Mouse (Mus musculus) spleen, adult 2 months (tissue): ENCODE data around the gene Adam30. TPM values are rescaled to one million over a fixed set of nuclear protein-coding genes. Genes with fewer than 3 reads are reported as not detected.
A peak's percentile ranks its signal among the peaks of the same experiment; 100 is the strongest.

Source experiments
- DNase-seq, 2 experiments: peaks; one replicate each; pipeline versions ENCODE4 v3.0.0 to v3.0.0-alpha.2; 2012 to 2021; ENCODE audit warnings: low spot score in 2 of 2, low read depth in 1 of 2
- H3K27ac ChIP-seq: fragments of 200-500 bp; 2 replicates; pipeline ENCODE4 v1.5.1; 2012; ENCODE audit warnings: low read length, inconsistent platforms; ENCODE audit not compliant: insufficient read depth
- H3K27me3 ChIP-seq: fragments of 200-500 bp; 2 replicates; pipeline ENCODE4 v1.6.1; 2012; ENCODE audit warnings: mild to moderate bottlenecking, moderate library complexity, low read length, inconsistent platforms; ENCODE audit not compliant: control insufficient read depth, insufficient read depth
- H3K36me3 ChIP-seq: fragments of 200-500 bp; 2 replicates; pipeline ENCODE4 v1.6.1; 2012; ENCODE audit warnings: mild to moderate bottlenecking, low read length, inconsistent platforms; ENCODE audit not compliant: control insufficient read depth, insufficient read depth
- H3K4me1 ChIP-seq: fragments of 200-500 bp; 2 replicates; pipeline ENCODE4 v1.6.1; 2011; ENCODE audit warnings: inconsistent platforms; ENCODE audit not compliant: control insufficient read depth, insufficient read depth, insufficient read length
- H3K4me3 ChIP-seq: fragments of 200-500 bp; 2 replicates; pipeline ENCODE4 v1.5.1; 2011; ENCODE audit warnings: mild to moderate bottlenecking, inconsistent platforms; ENCODE audit not compliant: insufficient read depth, insufficient read length; ENCODE audit errors: extremely low read depth
- CTCF ChIP-seq: fragments of 200-500 bp; IDR thresholded peaks from 2 replicates; pipeline ENCODE4 v1.5.1; 2011; ENCODE audit warnings: mild to moderate bottlenecking, inconsistent platforms; ENCODE audit not compliant: insufficient read depth, insufficient read length, insufficient replicate concordance; ENCODE audit errors: extremely low read depth
- POLR2A ChIP-seq: fragments of 200-500 bp; IDR thresholded peaks from 2 replicates; pipeline ENCODE4 v1.6.1; 2011; ENCODE audit warnings: low read depth, low read length, inconsistent platforms
- WGBS: fragments of 180-500 bp; shearing (Covaris S2); methylation state at CpG from one replicate; pipeline ENCODE4 v1.1.7; 2018; 5-methylcytosine and 5-hydroxymethylcytosine counted together
- polyA plus RNA-seq: library from polyadenylated mRNA; depleted of rRNA; stranded (reverse); fragments of >200 nt; gene quantifications from 2 replicates; pipeline ENCODE4 v1.2.3, GENCODE M21; 2012

The Adam30 gene
- polyA plus RNA-seq, 1 experiment = not detected

DNA sequence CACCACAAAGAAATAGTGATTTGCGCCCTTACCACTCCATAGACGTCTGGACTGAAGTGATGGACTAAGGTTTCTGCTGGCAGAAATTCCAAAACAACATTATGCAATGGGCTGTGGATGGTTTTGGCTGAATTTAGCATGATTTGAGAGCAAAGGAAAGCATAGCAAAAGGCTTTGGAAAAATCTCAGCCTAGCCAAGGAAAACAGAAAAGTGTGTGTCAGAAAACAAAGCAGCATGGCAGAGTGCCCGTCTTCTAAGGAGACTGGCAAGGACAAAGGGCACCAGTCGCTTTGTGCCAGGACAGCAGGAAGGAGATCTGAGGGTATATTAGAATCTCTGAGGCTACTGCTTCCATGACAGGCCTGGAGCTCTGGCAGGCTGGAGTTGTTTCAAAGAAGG, 17.9 kb downstream of the Adam30 start:
- WGBS = 85% methylated on average over 4 of the region's 4 CpGs
- no peaks in the 10 kb centered on the region for H3K36me3 ChIP-seq
- TF ChIP-seq CTCF (no peak), POLR2A (no peak)
- H3K4me3 ChIP-seq = no peak overlapping the region
- H3K4me1 ChIP-seq = no peaks in the 10 kb centered on the region
- no peaks in the 10 kb centered on the region for H3K27me3 ChIP-seq
- DNase-seq = no peak
- H3K27ac ChIP-seq = no peak overlapping the region

GRCm38 (mm10) chr3:98180805-98181204, 20.4 kb downstream of the Adam30 start:
- H3K4me3 ChIP-seq = no peak overlapping the region
- WGBS = 53% methylated on average over 7 of the region's 7 CpGs
- H3K27ac ChIP-seq = no peak overlapping the region
- peak; percentile 2; the same call in 1 of the 2 replicates for TF ChIP-seq CTCF
- TF ChIP-seq POLR2A = no peak
- H3K27me3 ChIP-seq = no peaks in the 10 kb centered on the region
- DNase-seq = no peak
- H3K36me3 ChIP-seq = no peaks in the 10 kb centered on the region
- H3K4me1 ChIP-seq = no peaks in the 10 kb centered on the region

GRCm38 (mm10) chr3:98185163-98185714, 24.8 kb downstream of the Adam30 start:
- Histone ChIP-seq H3K4me1 (no peaks in the 10 kb centered on the region), H3K27me3 (no peaks in the 10 kb centered on the region), H3K4me3 (no peak overlapping the region), H3K27ac (no peak overlapping the region), H3K36me3 (no peaks in the 10 kb centered on the region)
- TF ChIP-seq CTCF (no peak), POLR2A (no peak)
- DNase-seq = no peak
- 77% methylated on average over 10 of the region's 10 CpGs for WGBS

DNA sequence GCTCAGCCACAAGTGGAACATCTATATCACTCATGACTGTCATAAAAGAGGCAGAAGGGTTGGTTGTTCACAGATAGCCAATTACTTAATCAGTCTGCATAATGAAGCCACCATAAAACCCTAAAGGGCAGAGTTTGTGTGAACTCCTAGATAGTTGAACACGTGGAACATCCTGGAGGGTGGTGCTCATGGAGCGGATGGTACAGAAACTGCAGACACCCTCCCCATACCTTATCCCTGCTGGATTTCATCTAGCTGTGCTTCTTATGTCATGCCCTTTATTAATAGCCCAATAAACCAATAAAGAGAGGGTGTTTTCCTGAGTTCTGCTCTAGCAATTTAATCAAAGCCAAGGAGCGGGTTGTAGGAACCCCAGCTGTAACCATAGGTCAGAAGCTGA, 27.3 kb downstream of the Adam30 start:
- TF ChIP-seq CTCF = no peak
- no peak for TF ChIP-seq POLR2A
- Histone ChIP-seq H3K4me3 (no peak overlapping the region), H3K27ac (no peak overlapping the region), H3K36me3 (no peaks in the 10 kb centered on the region), H3K27me3 (no peaks in the 10 kb centered on the region), H3K4me1 (no peaks in the 10 kb centered on the region)
- DNase-seq = no peak
- WGBS = 94% methylated on average over 3 of the region's 3 CpGs

DNA sequence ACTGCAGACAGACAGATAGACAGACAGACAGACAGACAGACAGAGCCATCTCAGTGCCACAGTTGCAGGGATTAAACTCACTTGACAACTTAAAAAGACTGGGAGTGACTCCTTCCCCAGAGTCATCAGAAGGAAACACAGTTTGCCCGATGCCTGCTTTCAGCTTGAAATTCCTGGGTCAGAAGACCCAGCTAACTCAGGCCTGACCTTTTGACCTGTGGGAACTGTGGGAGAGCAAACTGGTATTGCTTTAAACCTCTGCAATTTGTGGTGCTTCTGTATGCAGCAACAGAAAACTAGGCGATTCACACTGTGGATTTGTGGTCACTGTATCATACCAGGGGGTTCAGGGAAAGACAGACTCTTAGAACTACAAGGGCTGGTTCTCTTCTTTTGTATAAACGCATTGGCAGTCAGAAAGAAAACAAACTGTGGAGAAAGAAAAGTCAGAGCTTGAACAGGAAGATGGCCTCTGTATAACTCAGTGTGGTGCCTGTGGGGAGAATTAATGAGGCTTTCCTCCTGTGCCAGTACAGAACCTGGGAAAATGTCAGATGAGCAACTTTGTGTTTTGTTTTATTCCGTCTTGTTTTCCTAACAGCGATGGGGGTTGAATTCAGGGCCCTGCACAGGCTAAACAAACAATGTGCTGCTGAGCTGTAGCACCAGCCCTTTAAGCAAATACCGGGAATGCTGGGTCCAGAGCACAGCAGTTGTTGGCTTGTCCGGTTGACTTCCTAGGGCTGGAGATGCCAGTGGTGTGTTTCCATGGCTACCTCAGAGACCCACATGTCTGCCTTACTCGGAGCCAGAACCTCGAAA, 37.5 kb downstream of the Adam30 start:
- H3K4me3 ChIP-seq = no peak overlapping the region
- DNase-seq = no peak
- no peak overlapping the region for H3K27ac ChIP-seq
- WGBS = 75% methylated on average over 9 of the region's 9 CpGs
- H3K4me1 ChIP-seq = no peaks in the 10 kb centered on the region
- H3K27me3 ChIP-seq = no peaks in the 10 kb centered on the region
- no peaks in the 10 kb centered on the region for H3K36me3 ChIP-seq
- TF ChIP-seq POLR2A (no peak), CTCF (no peak)

GRCm38 (mm10) chr3:98199747-98200146, 39.3 kb downstream of the Adam30 start:
- Histone ChIP-seq H3K4me3 (no peak overlapping the region), H3K4me1 (no peaks in the 10 kb centered on the region), H3K36me3 (no peaks in the 10 kb centered on the region), H3K27ac (no peak overlapping the region), H3K27me3 (no peaks in the 10 kb centered on the region)
- 61% methylated on average over 5 of the region's 5 CpGs for WGBS
- TF ChIP-seq POLR2A = no peak
- TF ChIP-seq CTCF = no peak
- no peak for DNase-seq

DNA sequence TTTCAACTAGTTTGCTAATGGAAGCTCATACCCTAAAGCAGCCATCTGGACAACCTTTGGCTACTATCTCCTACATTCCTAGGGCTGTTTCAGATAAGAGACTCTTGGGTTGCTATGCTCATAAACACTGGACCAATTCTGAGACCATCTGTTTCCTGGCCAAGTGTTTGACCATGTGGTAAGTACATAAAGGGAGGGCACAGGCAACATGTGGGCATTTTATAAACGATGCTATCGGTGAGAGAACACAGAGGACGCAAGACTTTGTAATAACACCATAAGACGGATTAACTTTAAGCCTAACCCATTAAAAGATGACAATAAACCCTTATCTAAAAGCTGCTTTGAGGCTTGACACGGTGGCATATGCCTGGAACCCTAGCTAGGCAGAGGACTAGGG, 42.9 kb downstream of the Adam30 start:
- TF ChIP-seq POLR2A (no peak), CTCF (no peak)
- DNase-seq = no peak

More for the DNA sequence above, 42.9 kb downstream of the Adam30 start:
- 59% methylated on average over 5 of the region's 5 CpGs for WGBS
- H3K4me3 ChIP-seq = no peak overlapping the region
- H3K27me3 ChIP-seq = no peaks in the 10 kb centered on the region
- no peaks in the 10 kb centered on the region for H3K36me3 ChIP-seq
- H3K4me1 ChIP-seq = no peaks in the 10 kb centered on the region
- no peak overlapping the region for H3K27ac ChIP-seq
